Mouse (Mus musculus) embryonic fibroblast, embryonic 13.5 days (primary cell): ENCODE data around the gene Ddx39b.

ENCODE experiments used
- CTCF ChIP-seq: IDR thresholded peaks from 2 replicates; pipeline ENCODE4 v1.5.1; 2011; ENCODE audit warnings: mild to moderate bottlenecking, control low read depth, low read length, moderate library complexity, borderline replicate concordance; ENCODE audit not compliant: insufficient read depth
- POLR2A ChIP-seq: IDR thresholded peaks from 2 replicates; pipeline ENCODE4 v1.6.1; 2011; ENCODE audit warnings: low read depth, mild to moderate bottlenecking, control low read depth, low read length, moderate library complexity

- TF ChIP-seq CTCF (no peak), POLR2A (no peak)
These were observed 8.2 kb upstream of the Ddx39b start, which contains the start of gene Atp6v1g2 for GRCm38 (mm10) chr17:35233114-35233980.
